Mouse (Mus musculus) urinary bladder, postnatal 25 days (tissue): ENCODE results near the gene Pcsk6.
"Not testable (repeated sequence)": the region's sequence is repeated elsewhere in the genome, so short reads cannot be mapped to it uniquely, and the experiment has no call there.

Source experiments
- DNase-seq: peaks from one replicate; pipeline ENCODE4 v3.0.0; 2022; ENCODE audit warnings: low spot score

Pcsk6 gene

GRCm38 (mm10) chr7:65861591-65862472 lies at the start of gene Pcsk6:
Pcsk6 (plus strand) TSS chr7:65861734.
- peak; percentile 38 for DNase-seq

- no peak for DNase-seq
Measured at GRCm38 (mm10) chr7:65813611-65814212, 47.8 kb upstream of the Pcsk6 start.

GRCm38 (mm10) chr7:65817564-65817963 lies 44.0 kb upstream of the Pcsk6 start:
- DNase-seq = no peak

- DNase-seq = no peak
Measured at GRCm38 (mm10) chr7:65820391-65820790, 41.1 kb upstream of the Pcsk6 start.

GRCm38 (mm10) chr7:65821901-65822300 lies 39.6 kb upstream of the Pcsk6 start:
- not testable (repeated sequence) for DNase-seq

GRCm38 (mm10) chr7:65822506-65823119 lies 38.9 kb upstream of the Pcsk6 start:
- DNase-seq = no peak

- DNase-seq = no peak
Measured at GRCm38 (mm10) chr7:65839756-65840155, 21.8 kb upstream of the Pcsk6 start.

- no peak for DNase-seq
Measured at GRCm38 (mm10) chr7:65843210-65843609, 18.3 kb upstream of the Pcsk6 start.

GRCm38 (mm10) chr7:65860981-65861380 lies 553 bp upstream of the Pcsk6 start:
- DNase-seq = no peak

GRCm38 (mm10) chr7:65862473-65863176 lies 1.1 kb downstream of the Pcsk6 start:
- DNase-seq = no peak

GRCm38 (mm10) chr7:65869173-65869572 lies 7.6 kb downstream of the Pcsk6 start:
- DNase-seq = no peak

GRCm38 (mm10) chr7:65869794-65870193 lies 8.3 kb downstream of the Pcsk6 start:
- no peak for DNase-seq

GRCm38 (mm10) chr7:65870227-65870626 lies 8.7 kb downstream of the Pcsk6 start:
- DNase-seq = no peak

GRCm38 (mm10) chr7:65870928-65871580 lies 9.5 kb downstream of the Pcsk6 start:
- no peak for DNase-seq

- no peak for DNase-seq
Measured at GRCm38 (mm10) chr7:65871851-65872250, 10.3 kb downstream of the Pcsk6 start.

GRCm38 (mm10) chr7:65873176-65873845 lies 11.8 kb downstream of the Pcsk6 start:
- DNase-seq = no peak

GRCm38 (mm10) chr7:65873902-65874301 lies 12.4 kb downstream of the Pcsk6 start:
- no peak for DNase-seq

GRCm38 (mm10) chr7:65876596-65876995 lies 15.1 kb downstream of the Pcsk6 start:
- no peak for DNase-seq

GRCm38 (mm10) chr7:65878234-65878633 lies 16.7 kb downstream of the Pcsk6 start:
- no peak for DNase-seq

- no peak for DNase-seq
Measured at GRCm38 (mm10) chr7:65879330-65879729, 17.8 kb downstream of the Pcsk6 start.

GRCm38 (mm10) chr7:65880666-65881289 lies 19.2 kb downstream of the Pcsk6 start:
- DNase-seq = no peak
